In genomic region chr4:101365299-101365698, GRCm38 (mm10) we compare ENCODE assay signal across 15 mouse cellular contexts.
"Had no signal": no experiment of that assay in that cellular context is flagged by ENCODE, and none has a peak within 500 bp of the region (broad histone marks: within the 10 kb centered on the region; RNA-seq: fewer than 3 reads in every experiment).

No protein-coding gene starts in this region.

- H3K27me3 ChIP-seq: hindbrain, embryonic 15.5 days; limb, embryonic 12.5 days; neural tube, embryonic 15.5 days; stomach, embryonic 15.5 days had no signal

- H3K9ac ChIP-seq: hindbrain, embryonic 15.5 days; limb, embryonic 12.5 days; liver, embryonic 14.5 days; neural tube, embryonic 15.5 days; stomach, embryonic 15.5 days had no signal

- H3K36me3 ChIP-seq: hindbrain, embryonic 15.5 days; limb, embryonic 12.5 days; midbrain, embryonic 10.5 days; neural tube, embryonic 15.5 days; stomach, embryonic 15.5 days had no signal

- DNase-seq: liver; lung, adult 18-20 months; lung, postnatal 36 days; midbrain, embryonic 14.5 days; right cerebral cortex, adult 18-20 months; thymus, adult 2 months; thymus, postnatal 25 days had no signal

- ATAC-seq: intestine, embryonic 16.5 days had no signal

- H3K4me2 ChIP-seq: hindbrain, embryonic 15.5 days; limb, embryonic 12.5 days; neural tube, embryonic 15.5 days; stomach, embryonic 15.5 days had no signal

- H3K4me3 ChIP-seq: hindbrain, embryonic 15.5 days; limb, embryonic 12.5 days; midbrain, embryonic 10.5 days; myocyte; neural tube, embryonic 15.5 days; stomach, embryonic 15.5 days had no signal

- H3K9me3 ChIP-seq: hindbrain, embryonic 15.5 days; limb, embryonic 12.5 days; midbrain, embryonic 10.5 days; neural tube, embryonic 15.5 days; stomach, embryonic 15.5 days had no signal

- H3K27ac ChIP-seq: hindbrain, embryonic 15.5 days; limb, embryonic 12.5 days; liver, embryonic 14.5 days; midbrain, embryonic 10.5 days; neural tube, embryonic 15.5 days; stomach, embryonic 15.5 days had no signal

- H3K4me1 ChIP-seq: hindbrain, embryonic 15.5 days; limb, embryonic 12.5 days; neural tube, embryonic 15.5 days had no signal
